Mouse (Mus musculus): ENCODE data around the gene Errfi1.
A peak's percentile ranks its signal among the peaks of the same experiment; 100 is the strongest.
"Not testable (repeated sequence)": the region's sequence is repeated elsewhere in the genome, so short reads cannot be mapped to it uniquely, and the experiment has no call there.

The Errfi1 gene

GRCm38 (mm10) chr4:150879631-150880030, 25.9 kb downstream of the Errfi1 start:
- DNase-seq (ENCODE audit: inconsistent ontology term), result no peak

- no peak for DNase-seq (ENCODE audit: inconsistent ontology term)
Observed at GRCm38 (mm10) chr4:150880364-150880763, 26.6 kb downstream of the Errfi1 start.

DNA sequence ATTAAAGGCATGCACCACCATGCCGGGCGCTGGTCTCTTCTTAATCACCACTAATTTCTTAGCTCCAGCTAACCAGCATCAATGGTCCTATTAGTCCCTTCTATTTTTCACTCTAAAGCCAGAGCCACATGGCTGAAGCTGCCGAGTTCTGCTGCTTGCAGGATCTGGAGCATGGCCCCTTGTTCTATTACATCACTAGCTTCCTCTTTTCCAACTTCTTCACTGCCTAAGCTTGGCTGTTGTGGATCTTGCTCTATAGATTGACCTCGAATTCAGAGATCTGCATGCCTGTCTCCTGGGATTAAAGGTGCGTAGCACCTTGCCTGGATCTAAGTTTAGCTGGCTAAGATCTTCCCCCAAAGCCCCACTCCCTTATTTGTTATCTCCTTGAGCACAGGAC, 28.9 kb downstream of the Errfi1 start:
- no peak for DNase-seq (ENCODE audit: inconsistent ontology term)

DNA sequence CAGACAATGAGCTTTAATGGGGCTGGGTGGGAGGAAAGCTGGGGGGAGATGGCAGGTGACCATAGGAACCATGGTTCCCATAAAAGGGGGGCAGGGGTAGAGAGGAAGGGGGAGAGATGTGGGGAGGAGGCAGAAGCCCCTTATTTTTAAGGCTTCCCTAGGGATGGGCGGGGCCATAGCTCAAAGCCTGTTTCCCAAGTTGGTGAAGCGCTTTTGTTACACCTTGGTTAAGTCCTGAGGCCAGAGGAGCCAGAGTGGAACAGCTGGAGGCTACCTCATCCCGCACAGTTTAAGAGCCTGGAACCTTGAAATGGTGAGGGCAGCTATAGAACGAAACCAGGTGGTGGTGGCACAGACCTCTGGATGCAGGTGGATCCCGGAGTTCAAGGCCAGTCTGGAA, 34.2 kb downstream of the Errfi1 start:
- no peak for DNase-seq (ENCODE audit: inconsistent ontology term)

- DNase-seq (ENCODE audit: inconsistent ontology term), result no peak
Observed at GRCm38 (mm10) chr4:150888492-150888891, 34.8 kb downstream of the Errfi1 start.

DNA sequence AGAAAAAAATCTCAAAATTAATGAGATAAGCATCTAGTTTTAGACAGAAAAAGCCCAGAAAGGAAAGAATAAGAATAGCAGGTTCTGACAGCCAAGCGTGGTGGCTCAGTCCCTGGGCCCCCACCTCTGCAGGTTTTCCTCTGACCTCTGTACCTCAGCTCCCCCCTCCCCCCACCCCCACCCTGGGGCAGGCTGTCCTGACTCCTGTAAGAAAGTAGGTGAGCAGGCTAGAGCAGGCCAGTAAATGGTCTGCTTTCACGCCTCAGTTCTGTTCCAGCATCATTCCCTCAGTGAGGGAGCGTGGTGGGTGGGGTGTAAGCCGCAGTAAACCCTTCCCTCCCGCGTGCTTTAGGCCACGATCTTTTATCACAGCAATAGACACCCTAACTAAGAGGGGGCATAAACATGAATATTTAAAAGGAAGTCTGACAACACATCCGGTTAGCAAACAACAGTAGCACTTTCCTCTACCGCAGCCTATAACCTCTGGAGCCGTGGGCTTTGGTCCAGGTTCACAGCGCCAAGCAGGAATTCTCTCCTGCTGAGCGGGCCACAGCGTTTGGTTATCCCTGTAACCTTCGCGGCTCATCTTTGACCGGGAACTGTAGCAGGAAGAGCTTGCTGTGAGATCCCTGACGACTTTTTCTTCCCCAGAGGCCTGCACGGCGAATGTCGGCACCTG, 35.7 kb downstream of the Errfi1 start:
- no peak for DNase-seq (ENCODE audit: inconsistent ontology term)

- no peak for DNase-seq (ENCODE audit: inconsistent ontology term)
Observed at GRCm38 (mm10) chr4:150889955-150890315, 36.2 kb downstream of the Errfi1 start.

DNA sequence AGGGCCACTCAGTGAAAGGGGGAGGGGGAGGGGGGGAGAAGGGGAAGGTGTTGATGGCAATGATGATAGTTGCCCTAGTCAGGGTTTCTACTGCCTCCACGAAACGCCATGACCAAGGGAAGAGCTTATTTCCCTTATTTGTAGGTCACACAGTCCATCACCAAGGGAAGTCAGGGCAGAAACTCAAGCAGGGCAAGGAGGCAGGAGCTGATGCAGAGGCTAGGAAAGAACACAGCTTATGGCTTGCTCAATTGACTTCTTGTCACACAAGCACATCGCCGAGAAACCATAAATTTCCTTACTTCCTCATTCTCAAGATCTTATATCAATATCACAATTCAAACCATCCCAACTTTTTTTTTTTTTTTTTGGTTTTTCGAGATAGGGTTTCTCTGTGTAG, 37.6 kb downstream of the Errfi1 start:
- no peak for DNase-seq (ENCODE audit: inconsistent ontology term)

- no peak for DNase-seq (ENCODE audit: inconsistent ontology term)
Observed at GRCm38 (mm10) chr4:150894718-150895501, 41.2 kb downstream of the Errfi1 start.

DNA sequence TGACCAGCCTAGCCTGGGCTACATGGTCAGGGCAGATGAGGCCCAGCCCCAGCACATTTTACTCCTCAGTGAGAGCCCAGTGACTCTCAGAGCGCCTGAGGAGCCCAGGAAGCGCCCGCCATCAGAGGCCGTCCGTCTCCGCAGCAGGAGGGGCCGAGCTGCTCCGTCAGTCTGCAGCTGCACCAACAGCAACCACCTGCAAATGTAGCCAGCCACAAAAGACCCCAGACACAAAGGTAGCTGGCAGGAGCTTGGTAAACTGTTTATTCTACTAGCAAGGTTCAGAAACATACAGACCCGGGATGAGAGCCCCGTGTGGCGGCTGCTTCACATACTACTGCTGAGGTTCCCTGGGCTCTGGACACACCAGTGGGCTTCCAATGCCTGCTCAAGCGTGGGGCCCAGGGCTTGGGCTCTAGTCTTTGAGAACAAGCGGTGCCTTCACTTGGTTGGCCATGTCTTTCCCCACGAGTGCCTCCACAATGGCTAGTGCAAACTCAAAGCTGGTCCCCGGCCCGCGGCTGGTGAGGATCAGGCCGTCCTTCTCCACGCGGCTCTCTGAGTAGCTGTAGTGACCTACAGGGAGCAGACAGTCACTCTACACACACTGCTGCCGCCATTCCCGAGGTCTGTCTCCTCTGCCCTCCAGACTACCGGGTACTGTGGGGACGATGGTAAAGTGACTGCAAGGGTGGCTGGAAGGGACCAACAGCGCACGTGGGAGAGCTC, 43.3 kb downstream of the Errfi1 start:
- no peak for DNase-seq (ENCODE audit: inconsistent ontology term)

- DNase-seq (ENCODE audit: inconsistent ontology term), result peak; percentile 66
Observed at GRCm38 (mm10) chr4:150898716-150899365, 45.1 kb downstream of the Errfi1 start.

- no peak for DNase-seq (ENCODE audit: inconsistent ontology term)
Observed at GRCm38 (mm10) chr4:150900486-150900885, 46.8 kb downstream of the Errfi1 start.

DNA sequence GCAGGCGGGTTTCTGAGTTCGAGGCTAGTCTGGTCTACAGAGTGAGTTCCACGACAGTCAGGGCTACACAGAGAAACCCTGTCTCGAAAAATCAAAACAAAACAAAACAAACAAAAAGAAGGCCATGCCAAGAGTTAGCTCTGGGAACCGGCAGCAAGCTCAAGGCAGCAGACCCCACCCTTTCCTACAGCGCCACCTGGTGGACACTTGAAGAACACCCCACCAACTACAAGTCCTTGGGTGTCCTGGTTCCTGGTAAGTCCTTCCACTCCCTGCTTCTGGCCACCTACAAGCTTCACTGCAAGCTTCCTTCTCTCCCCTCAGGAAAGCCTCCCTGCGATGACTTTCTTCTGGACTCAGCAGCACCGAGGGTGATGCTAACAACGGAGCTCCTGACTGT, 47.9 kb downstream of the Errfi1 start:
- DNase-seq (ENCODE audit: inconsistent ontology term), result peak; percentile 60

- DNase-seq (ENCODE audit: inconsistent ontology term), result no peak
Observed at GRCm38 (mm10) chr4:150902062-150902461, 48.3 kb downstream of the Errfi1 start.

- no peak for DNase-seq (ENCODE audit: inconsistent ontology term)
Observed at GRCm38 (mm10) chr4:150903091-150903742, 49.5 kb downstream of the Errfi1 start.

GRCm38 (mm10) chr4:150907099-150907498, 53.4 kb downstream of the Errfi1 start:
- no peak for DNase-seq (ENCODE audit: inconsistent ontology term)

DNA sequence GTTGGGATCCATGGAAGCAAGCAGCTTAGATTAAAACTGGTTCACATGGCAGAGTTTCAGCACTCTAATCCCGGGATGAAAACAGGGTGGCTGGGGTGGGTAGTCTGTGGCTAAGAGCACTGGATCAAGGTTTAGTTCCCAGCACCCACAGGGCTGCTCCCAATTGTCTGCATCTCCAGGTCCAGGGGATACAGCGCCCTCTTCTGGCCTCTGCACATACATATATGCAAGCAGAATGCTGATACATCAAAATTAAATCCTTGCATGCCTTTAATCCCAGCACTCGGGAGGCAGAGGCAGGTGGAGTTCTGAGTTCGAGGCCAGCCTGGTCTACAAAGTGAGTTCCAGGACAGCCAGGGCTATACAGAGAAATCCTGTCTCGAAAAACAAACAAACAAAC, 54.8 kb downstream of the Errfi1 start:
- DNase-seq (ENCODE audit: inconsistent ontology term), result not testable (repeated sequence)

DNA sequence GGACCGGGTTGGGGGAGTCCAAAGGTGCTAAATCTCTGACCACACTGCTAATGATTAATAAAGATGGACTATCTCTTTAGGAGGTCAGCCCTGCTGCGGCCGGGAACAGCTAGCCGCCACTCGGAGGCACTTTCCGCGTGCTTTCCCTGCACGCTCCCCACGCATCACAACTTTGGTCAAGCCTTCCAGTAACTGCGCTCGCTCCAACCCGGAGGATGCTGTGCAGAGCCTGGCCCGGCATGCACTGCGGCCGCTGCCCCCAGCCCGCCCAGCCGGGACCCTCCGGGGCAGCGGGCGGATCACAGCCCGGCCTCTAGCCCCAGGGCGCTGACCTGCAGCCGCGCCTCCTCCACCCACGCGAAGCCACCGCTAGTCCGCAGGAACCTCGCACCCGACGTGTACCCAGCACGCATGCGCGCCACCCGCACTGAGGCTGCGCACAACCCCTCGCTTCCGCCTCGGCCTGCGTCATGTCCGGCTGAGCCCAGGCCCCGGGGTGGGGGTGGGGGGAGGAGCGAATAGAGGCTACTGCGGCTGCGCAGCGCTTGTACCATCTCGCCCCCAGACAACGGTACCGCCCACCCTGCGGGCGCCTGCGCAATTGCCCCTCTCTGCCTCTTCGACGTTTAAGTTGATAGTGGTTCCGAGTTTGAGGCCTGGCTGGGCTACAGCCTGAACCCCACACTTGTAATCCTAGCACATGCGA, 55.9 kb downstream of the Errfi1 start:
- peak; percentile 100 for DNase-seq (ENCODE audit: inconsistent ontology term)

GRCm38 (mm10) chr4:150910164-150910951, 56.6 kb downstream of the Errfi1 start:
- no peak for DNase-seq (ENCODE audit: inconsistent ontology term)

DNA sequence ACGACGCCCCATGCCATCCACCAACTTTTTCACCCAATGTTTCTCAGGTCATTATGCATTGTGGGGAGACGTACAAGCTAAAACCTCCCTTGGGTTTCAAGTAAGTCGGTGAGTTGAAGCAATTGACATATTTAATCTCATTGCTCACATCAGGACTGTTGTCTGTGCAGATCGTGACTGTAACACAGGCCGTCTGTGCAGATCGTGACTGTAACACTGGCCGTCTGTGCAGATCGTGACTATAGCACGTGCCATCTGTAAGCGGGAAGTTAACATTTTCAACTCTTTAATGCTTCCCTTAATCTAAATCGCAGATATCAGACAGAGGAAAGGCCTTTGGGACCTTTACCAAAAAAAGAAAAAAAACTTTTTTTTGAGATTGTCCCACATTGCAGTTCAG, 60.0 kb downstream of the Errfi1 start:
- DNase-seq (ENCODE audit: inconsistent ontology term), result no peak
